Mouse (Mus musculus) stomach, postnatal 0 days (tissue): ENCODE results near the gene Tollip.
A peak's percentile ranks its signal among the peaks of the same experiment; 100 is the strongest.

ENCODE experiments used
- CTCF ChIP-seq: IDR thresholded peaks from 2 replicates; pipeline ENCODE4 v1.5.1; 2016; ENCODE audit warnings: antibody characterized with exemption, low read depth, mild to moderate bottlenecking, moderate library complexity
- EP300 ChIP-seq: optimal IDR thresholded peaks from 2 replicates; pipeline ENCODE3; 2016; ENCODE audit warnings: antibody characterized with exemption

- no peak for TF ChIP-seq EP300
- TF ChIP-seq CTCF = peak; percentile 42
Measured at GRCm38 (mm10) chr7:141870553-141870952, 47.8 kb downstream of the Tollip start.
